Mouse (Mus musculus): ENCODE measurements around the gene Ivl. TPM values are rescaled to one million over a fixed set of nuclear protein-coding genes. Genes with fewer than 3 reads are reported as not detected.

The Ivl gene
- 0.14 and 0.25 TPM in 2 replicates for polyA plus RNA-seq (2015; fragmentation: Nextera tagmentation; extraction: Ambion mirVana)

DNA sequence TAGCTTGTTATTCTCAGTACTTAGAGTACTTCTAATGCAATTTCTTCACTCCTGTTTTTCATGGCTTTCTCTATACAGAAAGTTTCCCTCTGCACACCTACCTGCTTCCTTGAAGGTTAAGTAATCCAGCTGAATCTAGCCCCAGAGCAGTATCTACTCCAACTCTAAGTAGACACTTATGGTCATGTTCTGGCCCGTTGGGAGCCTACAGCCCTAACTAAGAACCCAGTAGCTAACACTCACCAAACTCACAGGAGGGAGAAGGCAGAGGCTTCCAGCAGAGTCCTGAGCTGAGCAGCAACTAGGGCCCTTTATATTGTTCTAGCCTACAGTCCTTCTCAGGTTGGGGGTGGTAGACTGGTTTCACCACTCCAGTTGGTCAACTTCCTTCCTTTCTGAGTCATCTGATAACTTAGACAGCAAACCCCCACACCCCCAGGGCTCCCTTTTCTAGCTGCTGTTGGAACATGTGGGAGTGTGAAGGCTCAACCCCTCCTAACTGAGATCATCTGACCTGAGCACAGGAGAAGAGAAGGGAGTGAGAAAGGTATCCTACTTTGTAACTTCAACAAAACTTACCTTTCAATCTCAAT is at the start of gene Ivl:
Gene Ivl, minus strand, starts transcription at position 287 of the 593 bp plus-strand sequence.
- DNase-seq (ENCODE audit: low spot score): no peak

DNA sequence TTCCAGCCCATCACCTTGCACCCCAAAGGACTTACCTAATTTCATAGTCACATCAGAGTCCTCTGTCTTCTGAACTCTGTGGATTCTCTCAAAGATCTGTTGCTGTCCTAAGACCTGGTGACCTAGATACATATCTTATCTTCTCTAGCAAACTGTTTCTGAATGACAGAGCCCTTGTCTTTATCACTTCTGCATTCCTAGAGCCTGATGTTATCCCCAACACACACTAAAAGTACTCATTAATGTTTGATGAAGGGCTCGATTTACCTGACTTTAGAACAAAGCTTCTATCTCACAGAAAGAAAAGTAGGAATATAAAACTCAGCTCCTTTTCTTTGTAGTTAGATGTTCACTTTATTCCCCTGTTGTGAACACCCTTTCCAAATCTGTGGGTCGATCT is 48.0 kb upstream of the Ivl start, which contains the start of gene Lce6a:
Gene Lce6a, minus strand, starts transcription at position 101 of the 400 bp plus-strand sequence.
- DNase-seq (ENCODE audit: low spot score): no peak

DNA sequence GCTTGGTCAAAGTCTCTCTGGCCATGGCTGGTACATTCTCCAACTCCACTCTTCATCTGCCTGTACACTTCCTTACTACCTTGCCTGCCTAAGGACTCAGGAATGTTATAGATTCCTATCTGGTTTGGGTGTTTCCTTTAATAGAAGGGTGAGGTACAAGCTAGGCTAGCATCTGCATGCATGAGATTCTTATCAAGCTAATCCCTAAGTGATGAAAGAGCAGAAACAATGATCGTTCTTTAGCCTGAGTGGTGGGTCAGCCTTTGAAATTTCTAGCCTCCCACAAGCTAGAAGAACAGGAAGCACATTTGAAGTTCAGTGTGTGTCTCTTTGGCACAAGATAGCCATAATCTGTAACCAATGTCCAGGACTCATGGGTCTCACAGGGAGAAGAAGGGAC is 36.3 kb upstream of the Ivl start:
- no peak for DNase-seq (ENCODE audit: low spot score)

DNA sequence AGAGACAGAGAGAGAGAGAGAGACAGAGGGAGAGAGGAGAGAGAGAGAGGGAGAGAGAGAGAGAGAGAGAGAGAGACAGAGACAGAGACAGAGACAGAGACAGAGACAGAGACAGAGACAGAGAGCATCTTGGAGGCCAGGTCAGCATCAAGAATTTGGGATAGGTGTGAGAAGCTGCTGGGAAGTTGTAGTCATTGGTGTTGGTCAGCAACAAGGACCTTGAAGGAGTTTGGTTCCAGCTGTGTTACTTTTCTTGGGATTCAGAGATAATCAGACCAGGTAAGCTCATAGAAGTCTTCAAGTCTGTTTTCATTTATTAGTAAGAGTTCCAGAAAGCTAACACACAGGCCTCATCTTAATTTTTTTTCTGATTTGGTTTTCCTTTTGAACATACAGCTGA is 33.9 kb upstream of the Ivl start, which contains the start of gene 2210017I01Rik:
Gene 2210017I01Rik, minus strand, starts transcription at position 101 of the 400 bp plus-strand sequence.
- DNase-seq (ENCODE audit: low spot score): no peak

DNA sequence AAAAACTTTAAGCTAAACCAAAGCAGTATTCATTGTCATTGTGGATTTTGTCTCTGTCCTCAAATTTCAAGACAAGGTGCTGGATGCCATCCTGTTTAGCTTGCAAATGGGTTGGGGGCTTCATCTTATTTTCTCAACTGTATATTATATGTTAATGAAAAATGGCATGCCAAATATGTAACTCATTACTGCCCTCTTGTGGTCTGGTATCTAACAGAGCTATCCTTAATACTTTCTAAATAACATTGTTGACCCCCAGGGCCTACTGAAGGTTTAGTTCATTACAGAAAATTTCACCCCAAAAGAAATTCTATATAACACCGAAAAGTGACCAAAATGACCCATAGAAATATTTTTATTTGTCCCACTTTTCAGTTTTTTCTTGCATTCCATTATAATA is 28.6 kb upstream of the Ivl start:
- DNase-seq (ENCODE audit: low spot score): peak; percentile 5

DNA sequence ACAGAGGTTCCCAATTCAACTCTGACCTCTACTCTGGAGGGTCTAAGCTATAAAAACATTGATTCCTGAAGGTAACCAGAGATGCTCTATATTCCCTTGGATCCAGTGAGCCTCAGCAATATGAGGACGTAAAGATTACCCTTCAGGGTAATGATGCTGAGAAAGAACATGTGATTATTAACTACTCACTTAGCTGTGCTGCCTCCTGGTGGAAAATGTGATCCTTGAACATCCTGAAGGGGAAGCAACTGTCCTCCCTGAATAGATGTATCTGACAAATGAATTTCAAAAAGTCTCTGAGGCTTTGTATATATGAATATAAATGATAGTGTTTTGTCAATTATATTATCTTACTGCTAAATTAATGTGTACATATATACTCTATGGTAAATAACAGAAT is 26.9 kb upstream of the Ivl start:
- DNase-seq (ENCODE audit: low spot score): no peak

DNA sequence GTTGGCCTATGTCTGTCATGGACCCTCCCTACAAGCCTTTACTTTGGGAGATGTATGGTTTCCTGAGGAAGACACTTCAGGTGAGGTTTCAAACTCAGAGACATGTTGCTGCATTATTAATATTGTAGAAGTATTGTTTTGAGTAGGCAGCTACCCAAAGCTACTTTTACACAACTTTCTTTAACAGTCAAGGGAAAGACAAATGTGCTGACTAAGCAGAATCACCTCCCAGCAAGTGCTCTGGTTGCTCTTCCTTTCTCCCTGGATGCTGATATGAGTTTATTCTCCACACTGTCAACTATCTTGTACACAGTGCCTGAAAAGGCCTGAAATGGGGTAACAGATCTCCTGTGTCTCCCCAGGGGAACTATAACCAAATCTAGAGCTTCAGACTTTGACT is 26.4 kb upstream of the Ivl start:
- no peak for DNase-seq (ENCODE audit: low spot score)

DNA sequence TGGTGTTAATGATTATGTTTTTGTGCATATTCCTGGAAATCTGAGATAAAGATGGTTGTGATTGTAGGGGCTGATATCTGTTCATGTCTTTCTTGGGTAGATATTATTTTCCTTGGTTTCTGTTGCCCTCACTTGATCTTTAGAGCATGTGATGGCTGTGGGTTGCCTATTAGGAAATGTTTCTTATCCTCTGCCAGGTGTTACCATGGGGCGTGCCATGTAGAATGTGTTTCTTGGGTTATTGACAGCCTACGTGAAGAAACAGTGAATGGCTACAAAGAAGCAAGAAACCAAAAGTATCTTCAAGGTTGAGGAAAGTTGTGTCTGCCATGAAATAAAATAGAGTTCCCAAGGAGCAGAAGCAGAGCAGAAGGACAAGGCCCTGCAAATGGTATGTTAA is 24.9 kb upstream of the Ivl start:
- no peak for DNase-seq (ENCODE audit: low spot score)

DNA sequence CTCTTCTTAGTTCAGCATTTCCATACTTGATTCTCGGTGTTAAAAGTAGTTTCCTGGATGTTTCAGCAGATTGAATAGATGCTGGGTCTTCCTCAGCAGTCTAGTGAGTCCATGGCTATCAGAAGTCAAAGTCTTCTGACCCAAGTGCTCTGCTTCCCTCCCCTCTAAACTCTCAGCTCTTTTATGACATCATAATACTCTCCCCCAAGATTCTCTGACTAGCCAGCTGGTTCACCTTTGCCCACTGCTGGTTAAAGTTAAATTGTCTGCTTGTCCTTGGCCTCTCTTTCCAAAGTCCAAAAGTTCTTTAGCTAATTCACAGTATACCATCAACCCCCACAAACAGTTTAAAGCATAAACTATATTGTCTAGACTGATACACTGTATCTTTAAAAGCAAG is 15.3 kb upstream of the Ivl start, which contains the start of gene Smcp:
Gene Smcp, minus strand, starts transcription at position 140 of the 400 bp plus-strand sequence.
- DNase-seq (ENCODE audit: low spot score): no peak

DNA sequence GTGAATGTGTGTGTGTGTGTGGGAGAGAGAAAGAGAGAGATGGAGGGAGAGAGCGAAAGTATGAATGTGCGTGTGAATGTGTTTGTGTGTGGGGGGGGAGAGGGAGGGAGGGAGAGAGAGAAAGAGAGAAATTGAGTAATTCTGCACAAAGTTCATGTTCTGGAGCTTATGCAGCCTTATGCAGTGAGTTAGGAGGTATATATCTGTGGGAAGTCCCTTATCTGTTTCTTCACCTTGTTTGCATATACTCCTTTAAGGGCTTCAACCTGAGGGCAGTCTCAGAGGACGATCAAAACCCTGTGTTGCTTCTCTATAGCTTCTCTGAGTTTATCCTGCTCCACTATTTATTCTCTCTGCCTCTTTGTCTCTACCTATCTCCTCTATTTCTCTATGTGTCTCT is 13.7 kb upstream of the Ivl start:
- DNase-seq (ENCODE audit: low spot score): no peak

DNA sequence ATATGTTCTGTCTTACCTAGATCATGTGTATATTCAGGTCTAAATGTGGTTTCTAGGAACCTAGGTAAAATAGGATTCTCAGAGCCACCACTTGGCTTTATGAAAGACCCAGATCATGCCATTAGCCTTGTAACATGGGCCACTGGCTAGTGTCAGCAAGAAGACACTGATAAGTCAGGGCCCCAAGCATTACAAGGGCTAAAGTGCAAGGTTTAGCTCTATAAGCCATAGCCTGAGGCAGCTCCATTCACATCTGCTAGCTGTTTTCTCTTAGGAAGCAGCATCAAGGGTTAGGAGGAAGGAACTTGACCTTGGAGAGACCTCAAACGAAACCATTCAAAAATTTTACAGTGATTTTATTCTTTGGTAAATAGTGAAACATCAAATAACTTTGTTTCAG is 11.5 kb upstream of the Ivl start:
- no peak for DNase-seq (ENCODE audit: low spot score)

DNA sequence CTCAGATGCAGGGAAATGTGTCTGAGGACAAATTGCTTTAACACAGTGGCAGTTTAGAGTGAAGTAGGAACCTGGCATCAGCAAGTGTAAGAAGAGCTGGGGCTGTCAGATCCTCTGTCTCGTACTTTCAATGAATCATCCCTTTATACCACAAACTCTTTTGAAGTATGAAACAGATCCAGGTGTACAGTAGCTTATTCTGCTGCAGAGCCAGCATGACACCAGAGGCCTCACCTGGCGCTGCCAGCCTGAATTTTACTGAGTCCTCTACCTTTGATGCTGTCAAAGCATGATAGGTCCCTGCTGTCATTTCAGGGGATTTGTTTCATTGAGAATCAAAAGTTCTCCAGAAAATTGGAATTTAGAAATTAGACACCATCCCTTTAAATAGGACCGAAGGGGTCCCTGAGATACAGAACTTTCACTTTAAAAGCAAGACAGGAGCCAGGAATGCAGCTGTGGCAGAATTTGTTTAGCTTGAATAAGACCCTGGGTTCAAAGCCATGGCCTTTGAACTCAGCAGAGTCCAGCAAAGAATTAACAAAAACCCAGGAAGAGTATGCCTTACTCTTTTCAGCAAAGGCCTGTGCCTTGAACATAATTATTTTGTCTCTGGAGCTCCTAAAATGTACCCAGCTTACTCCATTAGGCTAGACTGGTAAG is 9.8 kb upstream of the Ivl start:
- no peak for DNase-seq (ENCODE audit: low spot score)

DNA sequence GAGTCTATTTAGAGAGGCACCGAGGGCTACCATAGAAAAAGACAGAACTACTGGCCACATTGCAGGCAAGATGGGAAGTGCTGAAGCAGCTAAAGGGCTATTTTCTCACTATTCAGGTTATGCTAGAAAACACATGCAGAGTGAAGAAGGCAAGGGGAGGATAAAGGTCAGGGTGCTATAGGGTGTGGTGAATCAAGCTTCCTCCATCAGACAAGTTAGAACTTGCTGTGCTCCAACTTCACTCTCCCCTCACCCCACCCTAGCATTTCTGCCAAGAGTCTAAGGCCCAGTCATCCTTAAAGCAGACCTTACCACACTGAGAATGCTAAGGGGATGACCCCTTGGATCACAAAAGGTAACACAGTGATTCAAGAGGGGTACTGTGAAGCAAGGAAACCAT is 6.0 kb upstream of the Ivl start:
- no peak for DNase-seq (ENCODE audit: low spot score)

DNA sequence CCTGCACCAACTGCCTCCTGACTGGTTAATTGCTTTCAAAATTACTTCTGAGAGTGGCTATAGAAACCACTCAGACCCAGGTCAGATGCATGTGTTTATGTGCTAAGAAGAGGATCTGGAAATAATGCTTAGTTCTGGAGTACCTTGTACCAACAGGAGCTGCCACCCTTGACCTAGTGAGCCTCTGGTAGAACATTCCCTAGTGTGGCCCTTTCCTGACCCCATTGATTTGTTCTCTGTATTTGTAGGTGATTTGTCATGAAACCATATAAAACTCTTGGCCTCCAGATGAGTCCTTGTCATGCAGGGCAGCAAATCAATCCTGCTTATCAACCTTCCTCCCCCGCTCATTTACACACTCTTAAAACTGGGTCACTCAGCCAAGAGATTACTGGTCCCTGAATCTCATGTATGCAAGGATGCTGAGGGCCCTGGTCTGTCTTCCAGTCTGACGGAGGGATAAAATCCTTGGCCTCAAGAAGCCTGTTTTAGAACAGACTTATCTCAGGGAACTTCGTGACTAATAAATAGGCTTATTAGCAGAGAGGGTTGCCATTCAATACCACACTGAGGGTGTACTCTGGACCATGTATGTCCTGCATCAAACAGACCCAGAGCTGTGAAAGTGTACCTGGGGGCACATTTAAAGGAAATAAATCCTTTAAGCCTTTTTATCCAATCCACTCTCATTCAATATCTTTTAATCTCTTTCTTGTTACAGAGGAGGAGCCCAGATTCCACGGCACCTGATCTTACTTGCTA is 5.3 kb upstream of the Ivl start:
- DNase-seq (ENCODE audit: low spot score): no peak

DNA sequence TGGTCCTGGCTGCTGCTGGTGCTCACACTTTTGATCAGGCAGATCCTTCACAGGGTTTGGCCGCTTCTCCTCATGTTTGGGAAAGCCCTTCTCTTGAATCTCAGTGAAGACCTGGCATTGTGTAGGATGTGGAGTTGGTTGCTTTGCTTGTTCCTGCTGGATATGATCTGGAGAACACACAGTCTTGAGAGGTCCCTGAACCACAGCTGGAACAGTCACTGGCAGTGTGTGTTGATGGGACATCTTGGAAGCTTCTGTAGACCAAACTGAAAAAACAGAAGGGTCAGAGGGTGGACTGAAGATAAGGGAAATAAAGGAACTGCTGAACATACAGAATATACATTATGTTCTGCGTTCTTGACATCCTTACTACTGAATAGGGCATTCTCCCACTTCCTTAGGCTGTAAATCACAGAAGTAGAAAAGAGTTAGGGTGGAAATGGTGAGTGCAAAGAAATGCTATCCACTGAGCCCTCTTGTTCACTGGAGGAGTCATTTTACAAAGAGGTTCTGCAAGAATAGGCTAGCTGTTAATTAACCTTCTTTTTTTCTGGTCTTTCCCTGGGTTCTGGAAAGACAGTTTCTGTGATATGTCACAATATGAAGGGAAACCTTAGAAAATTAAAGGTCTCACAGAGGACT is 900 bp downstream of the Ivl start:
- DNase-seq (ENCODE audit: low spot score): no peak

DNA sequence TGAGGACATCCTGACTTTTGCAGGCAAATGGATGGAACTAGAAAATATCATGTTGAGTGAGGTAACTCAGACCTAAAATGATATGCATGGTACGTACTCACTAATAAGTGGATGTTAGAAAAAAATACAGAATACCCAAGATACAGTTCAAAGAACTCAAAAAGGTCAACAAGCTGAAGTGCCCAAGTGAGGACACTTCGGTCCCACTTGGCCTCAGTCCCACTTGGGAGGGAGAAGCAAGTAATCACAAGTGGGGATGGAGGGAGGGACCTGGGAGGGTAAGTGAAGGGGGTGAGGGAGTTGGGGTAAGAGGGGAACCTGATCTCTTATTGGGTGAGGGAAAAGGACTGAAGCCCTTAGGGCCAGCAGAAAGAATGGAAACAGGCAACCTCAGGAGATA is 4.8 kb downstream of the Ivl start:
- no peak for DNase-seq (ENCODE audit: low spot score)

DNA sequence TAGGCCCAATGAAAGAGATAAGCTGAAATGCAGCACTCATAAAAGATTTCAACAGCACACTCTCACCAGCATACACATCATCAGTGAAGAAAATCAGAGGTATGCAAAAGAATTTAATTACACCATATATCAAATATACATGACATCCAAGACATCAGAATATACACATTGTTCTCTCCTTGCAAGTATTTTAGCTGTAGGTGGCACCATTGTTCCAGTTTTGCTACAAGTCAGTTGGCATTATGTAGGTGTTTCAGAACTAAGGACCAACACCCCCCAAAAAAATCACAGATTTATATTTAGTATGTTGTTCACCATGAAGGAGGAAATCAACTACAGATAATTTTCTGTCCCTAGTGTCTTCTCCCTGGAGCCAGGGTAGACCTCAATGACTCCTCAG is 8.1 kb downstream of the Ivl start:
- DNase-seq (ENCODE audit: low spot score): no peak

DNA sequence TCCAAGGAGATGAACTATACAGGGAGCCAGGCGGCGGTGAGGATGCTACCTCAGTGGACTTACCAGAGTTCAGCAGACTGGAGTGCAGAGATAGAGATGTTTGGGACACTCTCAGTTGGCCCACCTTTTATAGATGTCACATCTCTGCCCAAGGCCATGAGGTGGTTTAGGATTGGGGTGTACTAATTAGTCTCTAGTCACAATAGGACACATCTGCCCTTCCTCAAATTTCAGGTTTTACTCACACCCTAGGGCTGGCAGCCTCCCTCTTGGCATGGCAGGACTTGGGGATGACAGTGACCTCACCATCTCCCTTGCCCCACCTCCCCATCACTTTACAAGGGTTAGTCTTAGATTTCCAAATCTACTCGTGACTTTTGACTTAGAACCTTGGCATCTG is 39.1 kb downstream of the Ivl start, which contains the start of gene 2310046K23Rik:
Gene 2310046K23Rik, minus strand, starts transcription at position 101 of the 400 bp plus-strand sequence.
- no peak for DNase-seq (ENCODE audit: low spot score)

All from thymus, postnatal 0 days (tissue).